ENCODE assay signal across 9 mouse cellular contexts in genomic region chr9:58092581-58093269, GRCm38 (mm10). TPM values are rescaled to one million over a fixed set of nuclear protein-coding genes. Genes with fewer than 3 reads are reported as not detected.
DNase-seq lines count a peak whose midpoint lies in the region; ATAC-seq and TF ChIP-seq lines count a peak whose summit lies in the region.
"Had no signal": no experiment of that assay in that cellular context is flagged by ENCODE, and none has a peak within 500 bp of the region (broad histone marks: within the 10 kb centered on the region; RNA-seq: fewer than 3 reads in every experiment).

No protein-coding gene starts in this region.

- H3K27me3 ChIP-seq in forebrain, embryonic 10.5 days (ENCODE audit: poor library complexity, severe bottlenecking), result peaks cover 23% of the 10 kb centered on the region
- H3K27me3 ChIP-seq in forebrain, embryonic 11.5 days (ENCODE audit: control insufficient read depth, insufficient read depth, low read length), result no peaks in the 10 kb centered on the region
- no peaks in the 10 kb centered on the region for H3K27me3 ChIP-seq in midbrain, postnatal 0 days (ENCODE audit: insufficient read depth, low read length)

- no peak overlapping the region for H3K4me2 ChIP-seq in forebrain, embryonic 11.5 days (ENCODE audit: low read depth, low read length, severe bottlenecking)
- H3K4me2 ChIP-seq in midbrain, postnatal 0 days (ENCODE audit: low read depth, low read length, poor library complexity, severe bottlenecking), result no peak overlapping the region

- H3K27ac ChIP-seq in forebrain, embryonic 10.5 days, result peak overlapping the region; percentile 45
- H3K27ac ChIP-seq in forebrain, embryonic 11.5 days (ENCODE audit: low read depth, low read length), result no peak overlapping the region
- no peak overlapping the region for H3K27ac ChIP-seq in midbrain, postnatal 0 days (ENCODE audit: low read depth, low read length)

- no peak for ATAC-seq in forebrain, embryonic 11.5 days (replicated peaks; ENCODE audit: low FRiP score)
- peak; percentile 71 for ATAC-seq in midbrain, postnatal 0 days (ENCODE audit: low FRiP score)

- H3K9me3 ChIP-seq in forebrain, embryonic 10.5 days, result no peaks in the 10 kb centered on the region
- H3K9me3 ChIP-seq in forebrain, embryonic 11.5 days (ENCODE audit: control insufficient read depth, low read length), result no peaks in the 10 kb centered on the region
- H3K9me3 ChIP-seq in midbrain, postnatal 0 days (ENCODE audit: low read length), result no peaks in the 10 kb centered on the region
- H3K9me3 ChIP-seq: megakaryocyte, embryonic 14.5 days had no signal

- no peak overlapping the region for H3K4me3 ChIP-seq in forebrain, embryonic 10.5 days
- H3K4me3 ChIP-seq in forebrain, embryonic 11.5 days (ENCODE audit: low read depth, low read length), result no peak overlapping the region
- H3K4me3 ChIP-seq in midbrain, postnatal 0 days (ENCODE audit: low read depth, low read length), result no peak overlapping the region
- H3K4me3 ChIP-seq: megakaryocyte, embryonic 14.5 days had no signal

- 62% methylated on average over 7 of the region's 7 CpGs for WGBS in forebrain, embryonic 10.5 days
- 62% methylated on average over 7 of the region's 7 CpGs for WGBS in forebrain, embryonic 11.5 days
- WGBS in midbrain, postnatal 0 days, result 56% methylated on average over 7 of the region's 7 CpGs

- H3K36me3 ChIP-seq in forebrain, embryonic 10.5 days (replicated peaks), result no peaks in the 10 kb centered on the region
- no peaks in the 10 kb centered on the region for H3K36me3 ChIP-seq in forebrain, embryonic 11.5 days (ENCODE audit: control insufficient read depth, insufficient read depth, low read length)
- no peaks in the 10 kb centered on the region for H3K36me3 ChIP-seq in midbrain, postnatal 0 days (ENCODE audit: insufficient read depth, low read length)

- no peak for DNase-seq in forebrain, embryonic 10.5 days (ENCODE audit: extremely low spot score, low spot score)
- DNase-seq in forebrain, embryonic 11.5 days (ENCODE audit: low spot score), result no peak
- DNase-seq in retina, postnatal 1 day, result peak; percentile 48
- DNase-seq in retina, embryonic 14.5 days (ENCODE audit: low spot score), result no peak
- peak; percentile 81 for DNase-seq in gonadal fat pad, adult 2 months (ENCODE audit: low read depth)
- peak; percentile 88 for DNase-seq in midbrain, postnatal 0 days (ENCODE audit: low spot score)
- DNase-seq in yolk sac, embryonic 10.5 days (ENCODE audit: low spot score), result no peak
- no peak for DNase-seq in urinary bladder, postnatal 25 days (ENCODE audit: low spot score)

- H3K4me1 ChIP-seq in forebrain, embryonic 10.5 days, result peaks cover 42% of the 10 kb centered on the region
- peaks cover 10% of the 10 kb centered on the region for H3K4me1 ChIP-seq in forebrain, embryonic 11.5 days (replicated peaks; ENCODE audit: control insufficient read depth, insufficient read depth, low read length)
- H3K4me1 ChIP-seq in midbrain, postnatal 0 days (ENCODE audit: insufficient read depth, low read length), result peaks cover 6% of the 10 kb centered on the region; the same call in 1 of the 2 replicates
- H3K4me1 ChIP-seq: megakaryocyte, embryonic 14.5 days had no signal

- peak; percentile 25 for TF ChIP-seq CTCF in midbrain, postnatal 0 days (IDR thresholded peaks at IDR 0.05)

- no peak overlapping the region for H3K9ac ChIP-seq in forebrain, embryonic 11.5 days (ENCODE audit: low read length)
- no peak overlapping the region for H3K9ac ChIP-seq in midbrain, postnatal 0 days (replicated peaks; ENCODE audit: low read length, poor library complexity, severe bottlenecking)

RNA-seq across cellular contexts. Expression of gene Ccdc33, which starts 25.9 kb away (rescaled TPM):
- polyA plus RNA-seq in forebrain, embryonic 10.5 days (2016; fragmentation: Nextera tagmentation; extraction: Ambion mirVana), result 0.36 and 0.90 TPM in 2 replicates
- 0.88 and 1.1 TPM in 2 replicates for polyA plus RNA-seq in forebrain, embryonic 11.5 days (2014; fragmentation: Nextera tagmentation; extraction: Ambion mirVana)
- 1.5 and 1.7 TPM in 2 replicates for polyA plus RNA-seq in gonadal fat pad, adult 2 months (2012; rRNA removed)
- total RNA-seq in midbrain, postnatal 0 days (2014; rRNA removed), result 0.24 and 0.27 TPM in 2 replicates
- 1.1 and 1.4 TPM in 2 replicates for polyA plus RNA-seq in midbrain, postnatal 0 days (2015; fragmentation: Nextera tagmentation; extraction: Ambion mirVana)

RNA-seq across cellular contexts. Expression of gene Stra6, which starts 29.1 kb away (rescaled TPM):
- polyA plus RNA-seq in forebrain, embryonic 10.5 days (2016; fragmentation: Nextera tagmentation; extraction: Ambion mirVana), result 33.0 and 37.1 TPM in 2 replicates
- polyA plus RNA-seq in forebrain, embryonic 11.5 days (2014; fragmentation: Nextera tagmentation; extraction: Ambion mirVana), result 18.0 and 21.8 TPM in 2 replicates
- polyA plus RNA-seq in gonadal fat pad, adult 2 months (2012; rRNA removed), result 7.3 and 9.6 TPM in 2 replicates
- total RNA-seq in midbrain, postnatal 0 days (2014; rRNA removed), result 19.6 and 20.8 TPM in 2 replicates
- 8.8 and 9.2 TPM in 2 replicates for polyA plus RNA-seq in midbrain, postnatal 0 days (2015; fragmentation: Nextera tagmentation; extraction: Ambion mirVana)

Comparison
In these comparisons a context has a peak if more than half of its experiments do, and no peak if none do; other contexts are left out.
1. DNase-seq: peak in retina, postnatal 1 day (single experiment), gonadal fat pad, adult 2 months (single experiment) and midbrain, postnatal 0 days (single experiment); none in forebrain, embryonic 10.5 days (single experiment), forebrain, embryonic 11.5 days (single experiment), retina, embryonic 14.5 days (single experiment), yolk sac, embryonic 10.5 days (single experiment) and urinary bladder, postnatal 25 days (single experiment).